Mouse (Mus musculus) hindbrain, embryonic 11.5 days (tissue): ENCODE results near the gene 1700028P14Rik. TPM values are rescaled to one million over a fixed set of nuclear protein-coding genes. Genes with fewer than 3 reads are reported as not detected.

Experiments
- ATAC-seq: fragments of 200-750 bp; cut with Nextera tagmentation; 2 replicates; pipeline ENCODE4 v1.8.0; 2017; ENCODE audit warnings: mild to moderate bottlenecking, moderate TSS enrichment, moderate library complexity; ENCODE audit not compliant: low FRiP score
- DNase-seq: peaks from one replicate; pipeline ENCODE4 v3.0.0-alpha.2; 2015; ENCODE audit warnings: low spot score
- H3K27ac ChIP-seq: fragments of 300-500 bp; sonication (generic); 2 replicates; pipeline ENCODE4 v1.5.1; 2014; ENCODE audit warnings: mild to moderate bottlenecking, low read depth, low read length
- H3K27me3 ChIP-seq: fragments of 300-500 bp; sonication (generic); 2 replicates; pipeline ENCODE4 v1.6.1; 2014; ENCODE audit warnings: mild to moderate bottlenecking, low read length, moderate library complexity, mixed read lengths; ENCODE audit not compliant: control insufficient read depth, insufficient read depth
- H3K36me3 ChIP-seq: fragments of 300-500 bp; sonication (generic); 2 replicates; pipeline ENCODE4 v1.6.1; 2014; ENCODE audit warnings: mild to moderate bottlenecking, low read length, moderate library complexity, mixed read lengths; ENCODE audit not compliant: control insufficient read depth, insufficient read depth
- H3K4me1 ChIP-seq: fragments of 300-500 bp; sonication (generic); replicated peaks from 2 replicates; pipeline ENCODE4 v1.6.1; 2014; ENCODE audit warnings: low read length, mixed read lengths; ENCODE audit not compliant: control insufficient read depth, insufficient read depth
- H3K4me2 ChIP-seq: fragments of 300-500 bp; sonication (generic); replicated peaks from 2 replicates; pipeline ENCODE4 v1.6.1; 2014; ENCODE audit warnings: mild to moderate bottlenecking, low read depth, low read length
- H3K4me3 ChIP-seq: fragments of 300-500 bp; sonication (generic); 2 replicates; pipeline ENCODE4 v1.5.1; 2014; ENCODE audit warnings: low read depth, low read length
- H3K9ac ChIP-seq: fragments of 300-500 bp; sonication (generic); 2 replicates; pipeline ENCODE4 v1.6.1; 2014; ENCODE audit warnings: low read depth, low read length
- H3K9me3 ChIP-seq: fragments of 300-500 bp; sonication (generic); 2 replicates; pipeline ENCODE4 v1.6.1; 2016; ENCODE audit warnings: low read length; ENCODE audit not compliant: control insufficient read depth
- WGBS: fragments of 180-500 bp; shearing (Covaris S2); extraction: QIAGEN DNeasy Blood & Tissue Kit; methylation state at CpG from one replicate; pipeline ENCODE4 v1.1.7; 2014; 5-methylcytosine and 5-hydroxymethylcytosine counted together
- polyA plus RNA-seq: library from polyadenylated mRNA; unstranded; fragments of >200 nt; fragmentation: Nextera tagmentation; extraction: Ambion mirVana; gene quantifications from 2 replicates; pipeline ENCODE4 v1.2.1, GENCODE M21; 2014

Gene 1700028P14Rik
- polyA plus RNA-seq, 1 experiment from 2014 or later = 1.2 TPM

DNA sequence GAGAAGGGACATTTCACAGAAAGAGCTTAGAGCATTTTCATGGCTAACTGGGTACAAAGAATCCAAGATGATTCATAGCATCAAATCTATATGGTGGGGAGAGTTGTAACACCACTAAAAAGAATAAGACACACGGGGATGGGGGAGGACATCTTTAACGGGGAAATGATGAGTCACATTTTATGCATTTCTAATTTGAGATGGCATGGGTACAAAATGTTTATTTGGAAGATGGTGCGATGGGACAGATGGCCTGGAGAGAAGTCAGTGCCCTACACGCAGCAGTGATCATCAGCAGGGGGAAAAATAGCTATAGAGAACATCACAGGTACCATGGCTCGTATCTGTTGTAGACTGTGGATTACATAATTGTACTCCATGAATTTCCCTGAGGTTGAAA lies 88.9 kb downstream of the 1700028P14Rik start:
- Histone ChIP-seq H3K36me3 (no peaks in the 10 kb centered on the region), H3K27me3 (no peaks in the 10 kb centered on the region), H3K9ac (no peak overlapping the region), H3K4me2 (no peak overlapping the region), H3K27ac (no peak overlapping the region), H3K9me3 (no peaks in the 10 kb centered on the region), H3K4me1 (no peaks in the 10 kb centered on the region), H3K4me3 (no peak overlapping the region)
- 92% methylated on average over 5 of the region's 5 CpGs for WGBS
- no peak for ATAC-seq
- no peak for DNase-seq

DNA sequence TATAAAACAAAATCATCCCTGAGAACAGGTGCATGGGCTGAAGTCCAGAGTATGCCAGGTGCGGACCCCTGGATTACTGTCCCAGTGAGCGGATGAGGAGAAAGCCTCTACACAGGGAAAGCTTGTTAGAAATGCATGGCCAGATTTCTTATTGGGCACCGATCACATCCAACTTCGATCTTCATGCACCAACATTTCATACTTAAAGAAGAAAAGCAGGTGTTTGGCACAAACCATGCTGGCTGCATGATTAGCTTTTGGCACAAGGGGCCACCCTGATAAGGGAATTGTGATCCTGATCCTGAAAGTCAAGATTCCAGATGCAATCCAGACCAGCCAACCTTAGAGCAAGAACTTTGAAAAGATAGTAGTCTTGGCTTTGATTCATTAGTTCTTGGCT lies 90.0 kb downstream of the 1700028P14Rik start:
- DNase-seq (no peak), ATAC-seq (no peak)
- Histone ChIP-seq H3K27ac (no peak overlapping the region), H3K4me3 (no peak overlapping the region), H3K4me2 (no peak overlapping the region), H3K36me3 (no peaks in the 10 kb centered on the region), H3K9ac (no peak overlapping the region), H3K4me1 (no peaks in the 10 kb centered on the region), H3K9me3 (no peaks in the 10 kb centered on the region), H3K27me3 (no peaks in the 10 kb centered on the region)
- WGBS = 92% methylated on average over 4 of the region's 4 CpGs

DNA sequence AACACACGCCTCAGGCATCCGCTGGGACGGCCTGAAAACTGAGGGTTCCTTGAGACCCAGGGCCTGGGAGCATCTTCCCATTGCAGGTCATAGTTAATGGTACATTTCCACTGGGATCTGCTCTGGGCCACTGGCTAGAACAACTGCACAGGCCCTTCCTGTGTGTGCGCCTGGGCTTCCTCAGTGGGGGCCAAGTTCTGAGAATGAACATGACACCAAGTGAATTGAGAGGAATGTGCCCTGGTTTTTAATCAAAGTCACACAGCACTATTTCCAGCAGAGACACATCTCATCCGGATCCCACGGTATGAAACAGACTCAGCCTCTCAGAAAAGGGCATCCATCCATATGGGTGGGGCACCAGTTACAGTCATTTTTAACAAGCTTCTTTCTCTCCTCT lies 90.6 kb downstream of the 1700028P14Rik start:
- WGBS = 80% methylated on average over 6 of the region's 6 CpGs
- no peak for DNase-seq

DNA sequence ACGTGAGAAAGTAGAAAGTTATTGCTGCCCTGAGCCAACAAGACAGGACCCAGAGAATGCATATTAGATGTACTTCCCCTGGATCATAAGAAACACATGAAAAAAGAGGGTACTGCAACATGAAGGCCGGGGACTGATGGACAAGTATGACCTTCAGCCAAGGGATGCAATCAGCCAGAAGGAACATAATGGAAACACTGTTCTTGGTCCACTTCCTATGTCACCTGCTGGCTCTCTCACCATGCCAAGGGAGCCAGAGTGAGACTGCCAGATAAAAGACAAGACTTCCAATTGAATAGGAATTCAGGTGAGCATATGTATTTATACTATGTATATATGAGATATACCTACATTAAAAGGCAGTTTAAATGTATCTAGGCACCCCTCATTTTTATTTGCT lies 99.2 kb downstream of the 1700028P14Rik start:
- Histone ChIP-seq H3K4me1 (no peaks in the 10 kb centered on the region), H3K27ac (no peak overlapping the region), H3K27me3 (no peaks in the 10 kb centered on the region), H3K9ac (no peak overlapping the region), H3K36me3 (no peaks in the 10 kb centered on the region), H3K4me2 (no peak overlapping the region), H3K4me3 (no peak overlapping the region), H3K9me3 (no peaks in the 10 kb centered on the region)
- 84% methylated on average over 2 of the region's 2 CpGs for WGBS
- ATAC-seq (no peak), DNase-seq (no peak)

More for the DNA sequence above, 90.6 kb downstream of the 1700028P14Rik start:
- H3K36me3 ChIP-seq = no peaks in the 10 kb centered on the region
- no peaks in the 10 kb centered on the region for H3K27me3 ChIP-seq
- no peak overlapping the region for H3K9ac ChIP-seq
- no peaks in the 10 kb centered on the region for H3K4me1 ChIP-seq
- H3K27ac ChIP-seq = no peak overlapping the region
- H3K4me2 ChIP-seq = no peak overlapping the region
- no peaks in the 10 kb centered on the region for H3K9me3 ChIP-seq
- H3K4me3 ChIP-seq = no peak overlapping the region
- ATAC-seq = no peak

DNA sequence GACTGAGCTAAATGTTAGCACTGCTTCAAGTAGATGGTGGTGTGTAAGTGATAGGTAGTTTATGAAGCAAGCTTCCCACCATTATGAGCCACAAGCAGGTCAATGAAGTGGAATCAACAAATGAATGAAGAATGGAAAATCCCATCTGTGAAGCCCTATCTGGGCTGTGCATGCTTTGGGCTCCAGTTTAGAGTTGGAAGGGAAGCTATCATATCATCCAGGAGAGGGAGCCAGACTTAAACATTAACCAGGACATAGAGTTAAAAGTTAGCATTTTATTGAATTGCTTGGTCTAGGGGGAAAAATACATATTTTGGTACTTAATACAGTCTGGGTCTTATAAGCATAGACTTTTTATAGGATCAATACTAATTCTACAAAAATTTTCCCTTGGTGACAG lies 107.0 kb downstream of the 1700028P14Rik start:
- no peak overlapping the region for H3K27ac ChIP-seq
- ATAC-seq (no peak), DNase-seq (no peak)
- no peak overlapping the region for H3K4me2 ChIP-seq
- no peaks in the 10 kb centered on the region for H3K36me3 ChIP-seq
- no peak overlapping the region for H3K9ac ChIP-seq
- H3K4me1 ChIP-seq = no peaks in the 10 kb centered on the region
- H3K27me3 ChIP-seq = no peaks in the 10 kb centered on the region
- no peaks in the 10 kb centered on the region for H3K9me3 ChIP-seq
- no peak overlapping the region for H3K4me3 ChIP-seq

DNA sequence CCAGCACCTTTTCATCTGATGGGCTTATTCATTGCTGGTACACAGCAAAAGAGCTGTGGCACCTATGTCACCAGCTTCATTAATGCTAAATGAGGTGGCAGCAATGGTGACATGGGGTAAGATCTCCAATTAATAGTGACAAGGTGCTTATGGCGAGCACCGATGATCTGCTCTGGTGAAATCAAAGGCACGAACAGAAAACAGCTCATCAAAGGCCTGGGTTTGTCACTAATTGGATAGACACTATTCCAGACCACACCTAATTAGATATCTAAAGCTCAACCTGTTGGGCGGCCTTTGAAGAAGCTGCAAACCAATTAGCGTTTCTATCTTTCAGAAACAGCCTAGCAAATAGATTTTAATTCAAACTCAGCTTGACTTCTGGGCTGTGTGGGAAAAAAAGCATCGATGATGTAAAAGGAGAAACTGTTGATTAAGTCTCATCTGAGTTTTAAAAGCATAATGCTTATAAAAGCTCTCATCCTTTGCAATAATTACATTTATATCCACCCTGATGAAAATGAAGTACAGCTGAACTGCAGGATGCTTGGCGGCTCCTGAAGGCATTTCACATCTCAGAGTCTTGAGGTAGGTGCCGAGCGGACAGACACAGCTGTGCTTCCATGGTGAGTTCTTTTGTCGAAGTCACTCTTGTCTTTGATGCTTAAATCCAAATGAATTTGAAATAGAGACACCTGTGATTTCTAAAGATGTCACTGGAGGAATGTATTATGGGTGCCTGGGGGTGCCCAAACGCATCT lies 109.2 kb downstream of the 1700028P14Rik start:
- H3K9ac ChIP-seq = no peak overlapping the region
- no peaks in the 10 kb centered on the region for H3K36me3 ChIP-seq
- H3K4me3 ChIP-seq = no peak overlapping the region
- no peak overlapping the region for H3K27ac ChIP-seq
- H3K4me2 ChIP-seq = no peak overlapping the region
- H3K9me3 ChIP-seq = no peaks in the 10 kb centered on the region
- WGBS = 85% methylated on average over 11 of the region's 11 CpGs
- H3K4me1 ChIP-seq = no peaks in the 10 kb centered on the region
- H3K27me3 ChIP-seq = no peaks in the 10 kb centered on the region
- DNase-seq = no peak
- no peak for ATAC-seq

DNA sequence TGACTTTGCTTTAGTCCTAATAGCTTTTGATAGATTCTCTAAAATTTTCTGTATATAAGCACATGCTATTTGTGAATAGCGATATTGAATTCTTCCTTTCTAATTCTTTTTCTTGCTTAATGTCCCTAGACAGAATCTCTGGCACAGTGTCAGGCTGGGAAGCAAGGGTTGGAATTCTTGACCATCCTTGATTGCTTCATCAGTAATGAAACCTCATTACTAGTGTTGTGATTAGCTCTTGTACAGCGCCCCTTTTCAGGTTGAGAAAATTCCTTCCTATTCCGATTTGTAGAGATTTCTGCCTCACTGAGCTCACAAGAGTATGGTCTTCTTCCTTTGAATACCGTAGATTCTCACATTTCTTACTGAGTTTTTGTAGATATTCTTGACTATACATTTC lies 109.9 kb downstream of the 1700028P14Rik start:
- no peak overlapping the region for H3K27ac ChIP-seq
- WGBS = 92% methylated on average over 4 of the region's 4 CpGs
- ATAC-seq (no peak), DNase-seq (no peak)
- no peak overlapping the region for H3K4me3 ChIP-seq
- no peaks in the 10 kb centered on the region for H3K9me3 ChIP-seq
- no peaks in the 10 kb centered on the region for H3K27me3 ChIP-seq
- no peaks in the 10 kb centered on the region for H3K4me1 ChIP-seq
- H3K36me3 ChIP-seq = no peaks in the 10 kb centered on the region
- H3K9ac ChIP-seq = no peak overlapping the region
- no peak overlapping the region for H3K4me2 ChIP-seq

DNA sequence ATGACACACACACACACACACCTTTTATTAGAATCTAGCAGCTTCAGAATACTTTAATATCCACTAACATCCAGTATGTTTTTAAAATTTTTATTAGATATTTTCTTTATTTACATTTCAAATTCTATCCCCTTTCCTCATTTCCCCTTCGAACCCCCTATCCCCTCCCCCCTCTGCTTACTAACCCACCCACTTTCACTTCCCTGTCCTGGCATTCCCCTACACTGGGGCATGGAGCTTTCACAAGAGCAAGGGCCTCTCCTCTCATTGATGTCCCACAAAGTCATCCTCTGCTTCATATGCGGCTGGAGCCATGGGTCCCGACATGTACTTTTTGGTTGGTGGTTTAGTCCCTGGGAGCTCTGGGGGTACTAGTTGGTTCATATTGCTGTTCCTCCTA lies 116.9 kb downstream of the 1700028P14Rik start:
- H3K4me3 ChIP-seq = no peak overlapping the region
- H3K27ac ChIP-seq = no peak overlapping the region
- ATAC-seq (no peak), DNase-seq (no peak)
- H3K4me1 ChIP-seq = no peaks in the 10 kb centered on the region
- 89% methylated on average over 3 of the region's 3 CpGs for WGBS
- H3K27me3 ChIP-seq = no peaks in the 10 kb centered on the region
- H3K36me3 ChIP-seq = no peaks in the 10 kb centered on the region
- H3K4me2 ChIP-seq = no peak overlapping the region
- no peaks in the 10 kb centered on the region for H3K9me3 ChIP-seq
- H3K9ac ChIP-seq = no peak overlapping the region

DNA sequence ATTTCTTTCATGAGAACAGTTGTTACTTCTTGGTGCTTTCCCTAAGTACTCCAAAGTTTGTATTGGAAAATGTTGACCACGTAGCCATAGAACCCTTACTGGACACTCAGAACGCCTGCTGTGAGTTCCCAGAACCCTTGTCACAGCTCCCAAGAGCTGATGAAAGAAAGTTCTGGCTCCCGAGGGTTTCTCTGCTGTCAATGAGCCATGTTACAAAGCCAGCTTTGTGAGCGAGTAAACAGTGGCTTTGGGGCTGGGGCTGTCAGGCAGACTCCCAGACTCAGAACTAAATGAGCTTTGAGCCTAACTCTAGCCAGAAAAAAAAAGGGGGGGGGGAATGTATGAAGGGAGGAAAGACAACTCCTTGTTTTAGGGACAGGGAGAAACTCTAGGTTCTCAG lies 120.7 kb downstream of the 1700028P14Rik start:
- WGBS = 32% methylated on average over 4 of the region's 4 CpGs
- no peaks in the 10 kb centered on the region for H3K4me1 ChIP-seq
- no peaks in the 10 kb centered on the region for H3K9me3 ChIP-seq
- DNase-seq = peak; percentile 4
- ATAC-seq = no peak
- no peaks in the 10 kb centered on the region for H3K36me3 ChIP-seq
- no peaks in the 10 kb centered on the region for H3K27me3 ChIP-seq
- no peak overlapping the region for H3K4me2 ChIP-seq
- no peak overlapping the region for H3K27ac ChIP-seq
- H3K4me3 ChIP-seq = no peak overlapping the region
- H3K9ac ChIP-seq = no peak overlapping the region
